ENCODE assay signal across 21 mouse cellular contexts in genomic region chr2:62842630-62843029, GRCm38 (mm10).
DNase-seq lines count a peak whose midpoint lies in the region; ATAC-seq and TF ChIP-seq lines count a peak whose summit lies in the region.
"Had no signal": no experiment of that assay in that cellular context is flagged by ENCODE, and none has a peak within 500 bp of the region (broad histone marks: within the 10 kb centered on the region; RNA-seq: fewer than 3 reads in every experiment).

No protein-coding gene starts in this region.

- H3K4me2 ChIP-seq in heart, embryonic 13.5 days, result peak overlapping the region; percentile 47
- H3K4me2 ChIP-seq in hindbrain, postnatal 0 days (ENCODE audit: low read depth, low read length), result no peak overlapping the region
- no peak overlapping the region for H3K4me2 ChIP-seq in hindbrain, embryonic 16.5 days (ENCODE audit: low read length)
- H3K4me2 ChIP-seq: forebrain, embryonic 13.5 days; hindbrain, embryonic 12.5 days; liver, embryonic 13.5 days; neural tube, embryonic 12.5 days had no signal

- no peaks in the 10 kb centered on the region for H3K9me3 ChIP-seq in heart, embryonic 13.5 days
- H3K9me3 ChIP-seq in heart, embryonic 10.5 days, result no peaks in the 10 kb centered on the region
- no peaks in the 10 kb centered on the region for H3K9me3 ChIP-seq in hindbrain, postnatal 0 days (ENCODE audit: low read length)
- H3K9me3 ChIP-seq in hindbrain, embryonic 16.5 days (ENCODE audit: control insufficient read depth, low read length), result no peaks in the 10 kb centered on the region
- H3K9me3 ChIP-seq: embryonic facial prominence, embryonic 10.5 days; forebrain, embryonic 13.5 days; hindbrain, embryonic 12.5 days; liver, embryonic 13.5 days; midbrain, embryonic 10.5 days; neural tube, embryonic 12.5 days had no signal

- peaks cover 13% of the 10 kb centered on the region for H3K4me1 ChIP-seq in heart, embryonic 13.5 days
- H3K4me1 ChIP-seq in heart, embryonic 10.5 days, result peaks cover 5% of the 10 kb centered on the region; the same call in 1 of the 2 replicates
- no peaks in the 10 kb centered on the region for H3K4me1 ChIP-seq in hindbrain, postnatal 0 days (ENCODE audit: insufficient read depth, low read length)
- no peaks in the 10 kb centered on the region for H3K4me1 ChIP-seq in hindbrain, embryonic 16.5 days (ENCODE audit: control insufficient read depth, insufficient read depth, low read depth, low read length)
- H3K4me1 ChIP-seq: embryonic facial prominence, embryonic 10.5 days; hindbrain, embryonic 12.5 days; liver, embryonic 13.5 days; midbrain, embryonic 10.5 days; neural tube, embryonic 12.5 days had no signal

- H3K9ac ChIP-seq in heart, embryonic 13.5 days, result peak overlapping the region; percentile 10; the same call in 1 of the 2 replicates
- no peak overlapping the region for H3K9ac ChIP-seq in hindbrain, postnatal 0 days (replicated peaks; ENCODE audit: low read length)
- H3K9ac ChIP-seq in hindbrain, embryonic 16.5 days (ENCODE audit: low read depth, low read length), result no peak overlapping the region
- H3K9ac ChIP-seq: forebrain, embryonic 13.5 days; hindbrain, embryonic 12.5 days; liver, embryonic 13.5 days; neural tube, embryonic 12.5 days had no signal

- no peak for DNase-seq in heart, embryonic 10.5 days (ENCODE audit: low spot score)
- DNase-seq in hindbrain, postnatal 0 days (ENCODE audit: low spot score), result peak; percentile 46
- DNase-seq in Muller cell, postnatal 12 days (ENCODE audit: inconsistent ontology term), result peak; percentile 20
- DNase-seq in brain, adult 2 months (ENCODE audit: low read depth, low spot score), result peak; percentile 19
- DNase-seq in neural tube, embryonic 10.5 days (ENCODE audit: extremely low spot score, low spot score), result no peak
- DNase-seq: adrenal gland, postnatal 10 days; cerebellum, adult 11-12 months; gastrocnemius, adult 2 months; kidney, adult 8-10 months; kidney, postnatal 25 days; liver, embryonic 13.5 days had no signal

- H3K27ac ChIP-seq in heart, embryonic 13.5 days (replicated peaks), result peak overlapping the region; percentile 45; the same call in 1 of the 2 replicates
- H3K27ac ChIP-seq in heart, embryonic 10.5 days, result no peak overlapping the region
- no peak overlapping the region for H3K27ac ChIP-seq in hindbrain, postnatal 0 days
- H3K27ac ChIP-seq in hindbrain, embryonic 16.5 days (ENCODE audit: low read depth, low read length), result no peak overlapping the region
- H3K27ac ChIP-seq: embryonic facial prominence, embryonic 10.5 days; forebrain, embryonic 13.5 days; gastrocnemius, adult 2 months; hindbrain, embryonic 12.5 days; left cerebral cortex, adult 2 months; liver, embryonic 13.5 days; macrophage; midbrain, embryonic 10.5 days; neural tube, embryonic 12.5 days had no signal

- no peak for TF ChIP-seq CTCF in hindbrain, postnatal 0 days (IDR thresholded peaks at IDR 0.05; ENCODE audit: low read depth)

- ATAC-seq in heart, embryonic 13.5 days (ENCODE audit: extremely low read depth, insufficient number of reproducible peaks, low FRiP score, low TSS enrichment), result no peak
- no peak for ATAC-seq in hindbrain, postnatal 0 days
- no peak for ATAC-seq in hindbrain, embryonic 16.5 days
- ATAC-seq: activated CD4-positive, CD25-positive, alpha-beta regulatory T cell, adult 4 months; forebrain, embryonic 13.5 days had no signal

- no peak overlapping the region for H3K4me3 ChIP-seq in heart, embryonic 13.5 days
- H3K4me3 ChIP-seq in heart, embryonic 10.5 days, result no peak overlapping the region
- no peak overlapping the region for H3K4me3 ChIP-seq in hindbrain, postnatal 0 days (ENCODE audit: low read length)
- H3K4me3 ChIP-seq in hindbrain, embryonic 16.5 days (ENCODE audit: low read length), result no peak overlapping the region
- H3K4me3 ChIP-seq: embryonic facial prominence, embryonic 10.5 days; forebrain, embryonic 13.5 days; gastrocnemius, adult 2 months; hindbrain, embryonic 12.5 days; left cerebral cortex, adult 2 months; liver, embryonic 13.5 days; midbrain, embryonic 10.5 days; neural tube, embryonic 12.5 days had no signal

- H3K36me3 ChIP-seq in heart, embryonic 13.5 days, result no peaks in the 10 kb centered on the region
- H3K36me3 ChIP-seq in heart, embryonic 10.5 days, result no peaks in the 10 kb centered on the region
- H3K36me3 ChIP-seq in hindbrain, postnatal 0 days (ENCODE audit: insufficient read depth, low read length), result no peaks in the 10 kb centered on the region
- no peaks in the 10 kb centered on the region for H3K36me3 ChIP-seq in hindbrain, embryonic 16.5 days (ENCODE audit: control insufficient read depth, insufficient read depth, low read length)
- H3K36me3 ChIP-seq: embryonic facial prominence, embryonic 10.5 days; hindbrain, embryonic 12.5 days; liver, embryonic 13.5 days; midbrain, embryonic 10.5 days; neural tube, embryonic 12.5 days had no signal

- WGBS in heart, embryonic 13.5 days, result 11% methylated on average over 1 of the region's 1 CpGs
- 53% methylated on average over 1 of the region's 1 CpGs for WGBS in heart, embryonic 10.5 days
- WGBS in hindbrain, postnatal 0 days, result 64% methylated on average over 1 of the region's 1 CpGs
- WGBS in hindbrain, embryonic 16.5 days, result 70% methylated on average over 1 of the region's 1 CpGs

- H3K27me3 ChIP-seq in heart, embryonic 13.5 days (replicated peaks), result no peaks in the 10 kb centered on the region
- H3K27me3 ChIP-seq in heart, embryonic 10.5 days (ENCODE audit: insufficient read depth, poor library complexity, severe bottlenecking), result no peaks in the 10 kb centered on the region
- no peaks in the 10 kb centered on the region for H3K27me3 ChIP-seq in hindbrain, postnatal 0 days (ENCODE audit: insufficient read depth, low read length)
- no peaks in the 10 kb centered on the region for H3K27me3 ChIP-seq in hindbrain, embryonic 16.5 days (replicated peaks; ENCODE audit: control insufficient read depth, insufficient read depth, low read length)
- H3K27me3 ChIP-seq: forebrain, embryonic 13.5 days; hindbrain, embryonic 12.5 days; liver, embryonic 13.5 days; neural tube, embryonic 12.5 days had no signal

Comparison
In these comparisons a context has a peak if more than half of its experiments do, and no peak if none do; other contexts are left out.
1. DNase-seq: peak in hindbrain, postnatal 0 days (single experiment), Muller cell, postnatal 12 days (single experiment) and brain, adult 2 months (single experiment); none in heart, embryonic 10.5 days (single experiment) and neural tube, embryonic 10.5 days (single experiment).